9 mouse cellular contexts compared by ENCODE assay signal in genomic region chr4:128710800-128711199, GRCm38 (mm10). TPM values are rescaled to one million over a fixed set of nuclear protein-coding genes. Genes with fewer than 3 reads are reported as not detected.
A peak's percentile ranks its signal among the peaks of the same experiment; 100 is the strongest.
DNase-seq lines count a peak whose midpoint lies in the region; ATAC-seq lines count a peak whose summit lies in the region.
"Had no signal": no experiment of that assay in that cellular context is flagged by ENCODE, and none has a peak within 500 bp of the region (broad histone marks: within the 10 kb centered on the region; RNA-seq: fewer than 3 reads in every experiment).

No protein-coding gene starts in this region.

- H3K4me2 ChIP-seq in lung, embryonic 16.5 days (ENCODE audit: low read depth, low read length): no peak overlapping the region
- H3K4me2 ChIP-seq in limb, embryonic 12.5 days: peak overlapping the region; percentile 48
- H3K4me2 ChIP-seq in neural tube, embryonic 14.5 days (ENCODE audit: low read depth, low read length): no peak overlapping the region
- H3K4me2 ChIP-seq in liver, embryonic 11.5 days: no peak overlapping the region

- WGBS in lung, embryonic 16.5 days: 76% methylated on average over 9 of the region's 9 CpGs
- WGBS in limb, embryonic 12.5 days: 85% methylated on average over 9 of the region's 9 CpGs
- 84% methylated on average over 9 of the region's 9 CpGs for WGBS in neural tube, embryonic 14.5 days
- WGBS in liver, embryonic 11.5 days: 74% methylated on average over 9 of the region's 9 CpGs

- 0 out of 2 replicates have a peak, but pooled peaks cover 2% of the 10 kb centered on the region for H3K36me3 ChIP-seq in lung, embryonic 16.5 days (ENCODE audit: control insufficient read depth, insufficient read depth, low read length)
- peaks cover 11% of the 10 kb centered on the region; the same call in 1 of the 2 replicates for H3K36me3 ChIP-seq in limb, embryonic 12.5 days
- H3K36me3 ChIP-seq in neural tube, embryonic 14.5 days (ENCODE audit: control insufficient read depth, insufficient read depth, low read length): peaks cover 17% of the 10 kb centered on the region
- no peaks in the 10 kb centered on the region for H3K36me3 ChIP-seq in liver, embryonic 11.5 days (ENCODE audit: control insufficient read depth, insufficient read depth, low read length)

- ATAC-seq in lung, embryonic 16.5 days (ENCODE audit: low read depth): no peak
- 0 out of 2 replicates have a peak, but pooled peaks have one; percentile 0 for ATAC-seq in limb, embryonic 12.5 days (ENCODE audit: insufficient number of reproducible peaks, insufficient read depth, low FRiP score, low TSS enrichment, low read depth)
- no peak for ATAC-seq in neural tube, embryonic 14.5 days (ENCODE audit: low read depth)
- no peak for ATAC-seq in activated CD4-positive, CD25-positive, alpha-beta regulatory T cell, adult 4 months
- ATAC-seq in liver, embryonic 11.5 days (replicated peaks; ENCODE audit: low FRiP score): no peak

- H3K4me3 ChIP-seq in lung, embryonic 16.5 days (ENCODE audit: low read length): no peak overlapping the region
- H3K4me3 ChIP-seq in limb, embryonic 12.5 days (replicated peaks): no peak overlapping the region
- H3K4me3 ChIP-seq in neural tube, embryonic 14.5 days (ENCODE audit: low read depth, low read length): no peak overlapping the region
- no peak overlapping the region for H3K4me3 ChIP-seq in liver, embryonic 11.5 days (ENCODE audit: low read depth, low read length)

- H3K4me1 ChIP-seq in lung, embryonic 16.5 days (replicated peaks; ENCODE audit: control insufficient read depth, insufficient read depth, low read length): peaks cover 36% of the 10 kb centered on the region
- peaks cover 44% of the 10 kb centered on the region for H3K4me1 ChIP-seq in limb, embryonic 12.5 days (replicated peaks)
- peaks cover 24% of the 10 kb centered on the region for H3K4me1 ChIP-seq in neural tube, embryonic 14.5 days (ENCODE audit: control insufficient read depth, insufficient read depth, low read length)
- peaks cover 13% of the 10 kb centered on the region for H3K4me1 ChIP-seq in liver, embryonic 11.5 days (replicated peaks; ENCODE audit: control insufficient read depth, insufficient read depth, low read length)

- H3K9ac ChIP-seq in lung, embryonic 16.5 days (ENCODE audit: low read length): peak overlapping the region; percentile 26; the same call in 1 of the 2 replicates
- no peak overlapping the region for H3K9ac ChIP-seq in limb, embryonic 12.5 days (replicated peaks)
- H3K9ac ChIP-seq in neural tube, embryonic 14.5 days (replicated peaks; ENCODE audit: low read depth, low read length): no peak overlapping the region
- H3K9ac ChIP-seq in liver, embryonic 11.5 days (ENCODE audit: low read depth, low read length): no peak overlapping the region

- no peaks in the 10 kb centered on the region for H3K27me3 ChIP-seq in lung, embryonic 16.5 days (ENCODE audit: control insufficient read depth, insufficient read depth, low read depth, low read length)
- H3K27me3 ChIP-seq in limb, embryonic 12.5 days: no peaks in the 10 kb centered on the region
- H3K27me3 ChIP-seq in neural tube, embryonic 14.5 days (ENCODE audit: control insufficient read depth, insufficient read depth, low read length): no peaks in the 10 kb centered on the region
- peaks cover 4% of the 10 kb centered on the region; the same call in 1 of the 2 replicates for H3K27me3 ChIP-seq in liver, embryonic 11.5 days (replicated peaks; ENCODE audit: control insufficient read depth, insufficient read depth, low read length)

- H3K27ac ChIP-seq in lung, embryonic 16.5 days (ENCODE audit: low read length): no peak overlapping the region
- H3K27ac ChIP-seq in limb, embryonic 12.5 days: 0 out of 2 replicates have a peak overlapping the region, but pooled peaks have one; percentile 0
- H3K27ac ChIP-seq in neural tube, embryonic 14.5 days (ENCODE audit: low read depth, low read length): peak overlapping the region; percentile 44; the same call in 1 of the 2 replicates
- no peak overlapping the region for H3K27ac ChIP-seq in liver, embryonic 11.5 days (ENCODE audit: low read depth, low read length)

- no peaks in the 10 kb centered on the region for H3K9me3 ChIP-seq in lung, embryonic 16.5 days (ENCODE audit: control insufficient read depth, low read length)
- no peaks in the 10 kb centered on the region for H3K9me3 ChIP-seq in limb, embryonic 12.5 days
- no peaks in the 10 kb centered on the region for H3K9me3 ChIP-seq in neural tube, embryonic 14.5 days (ENCODE audit: control insufficient read depth, low read length)
- no peaks in the 10 kb centered on the region for H3K9me3 ChIP-seq in liver, embryonic 11.5 days (ENCODE audit: control insufficient read depth, low read length)

- peak; percentile 37 for DNase-seq in cerebellum, adult 11 months
- no peak for DNase-seq in cerebellum, adult 9-10 months
- DNase-seq in lung, postnatal 25 days (ENCODE audit: low spot score): no peak
- DNase-seq in liver, embryonic 11.5 days (ENCODE audit: low spot score): no peak

RNA-seq across cellular contexts. Expression of gene A3galt2, which starts 44.4 kb away (rescaled TPM):
- 0.16 and 0.30 TPM in 2 replicates for polyA plus RNA-seq in lung, embryonic 16.5 days (2015; fragmentation: Nextera tagmentation; extraction: Ambion mirVana)
- polyA plus RNA-seq in limb, embryonic 12.5 days (2016; fragmentation: Nextera tagmentation; extraction: Ambion mirVana): 0.18 and 0.32 TPM in 2 replicates
- polyA plus RNA-seq in neural tube, embryonic 14.5 days (2014; fragmentation: Nextera tagmentation; extraction: Ambion mirVana): 0.45 and 0.51 TPM in 2 replicates
- polyA plus RNA-seq in activated CD4-positive, CD25-positive, alpha-beta regulatory T cell, adult 4 months (2017; shearing (Covaris generic)): not detected
- polyA plus RNA-seq in liver, embryonic 11.5 days (2014; fragmentation: Nextera tagmentation; extraction: Ambion mirVana): 0.14 TPM in 1 of 2 replicates, not detected in the other
- polyA plus RNA-seq: stomach, postnatal 0 days had no signal

RNA-seq across cellular contexts. Expression of gene Phc2, which starts 56.3 kb away (rescaled TPM):
- 18.9 and 19.8 TPM in 2 replicates for polyA plus RNA-seq in lung, embryonic 16.5 days (2015; fragmentation: Nextera tagmentation; extraction: Ambion mirVana)
- 69.0 and 81.6 TPM in 2 replicates for polyA plus RNA-seq in limb, embryonic 12.5 days (2016; fragmentation: Nextera tagmentation; extraction: Ambion mirVana)
- 31.9 and 48.8 TPM in 2 replicates for polyA plus RNA-seq in neural tube, embryonic 14.5 days (2014; fragmentation: Nextera tagmentation; extraction: Ambion mirVana)
- 10 to 100 TPM; 12.2 to 14.2 TPM for polyA plus RNA-seq in activated CD4-positive, CD25-positive, alpha-beta regulatory T cell, adult 4 months (2017; shearing (Covaris generic))
- polyA plus RNA-seq in liver, embryonic 11.5 days (2014; fragmentation: Nextera tagmentation; extraction: Ambion mirVana): 39.3 and 40.4 TPM in 2 replicates

Comparison
In these comparisons a context has a peak if more than half of its experiments do, and no peak if none do; other contexts are left out.
1. H3K27ac ChIP-seq: peak in limb, embryonic 12.5 days (single experiment) and neural tube, embryonic 14.5 days (single experiment); none in lung, embryonic 16.5 days (single experiment) and liver, embryonic 11.5 days (single experiment).